Mouse (Mus musculus): ENCODE data around the gene Atp10b.

Gene Atp10b

GRCm38 (mm10) chr11:43200089-43200488 is 50.4 kb downstream of the Atp10b start:
- DNase-seq = no peak

- no peak for DNase-seq
These were observed 53.9 kb downstream of the Atp10b start for GRCm38 (mm10) chr11:43203580-43203979.

GRCm38 (mm10) chr11:43213134-43213533 is 63.5 kb downstream of the Atp10b start:
- no peak for DNase-seq

GRCm38 (mm10) chr11:43213740-43214139 is 64.1 kb downstream of the Atp10b start:
- no peak for DNase-seq

- DNase-seq = no peak
These were observed 67.3 kb downstream of the Atp10b start for GRCm38 (mm10) chr11:43217021-43217420.

- DNase-seq = no peak
These were observed 80.6 kb downstream of the Atp10b start for GRCm38 (mm10) chr11:43230231-43230630.

GRCm38 (mm10) chr11:43232073-43232472 is 82.4 kb downstream of the Atp10b start:
- no peak for DNase-seq

GRCm38 (mm10) chr11:43236360-43237039 is 86.8 kb downstream of the Atp10b start:
- no peak for DNase-seq

- DNase-seq = no peak
These were observed 90.1 kb downstream of the Atp10b start for GRCm38 (mm10) chr11:43239804-43240203.

- DNase-seq = no peak
These were observed 103.4 kb downstream of the Atp10b start for GRCm38 (mm10) chr11:43253034-43253433.

GRCm38 (mm10) chr11:43255262-43255661 is 105.6 kb downstream of the Atp10b start:
- no peak for DNase-seq

GRCm38 (mm10) chr11:43257291-43257690 is 107.6 kb downstream of the Atp10b start:
- no peak for DNase-seq

- no peak for DNase-seq
These were observed 108.1 kb downstream of the Atp10b start for GRCm38 (mm10) chr11:43257781-43258180.

- no peak for DNase-seq
These were observed 114.0 kb downstream of the Atp10b start for GRCm38 (mm10) chr11:43263548-43264218.

GRCm38 (mm10) chr11:43267505-43267904 is 117.8 kb downstream of the Atp10b start:
- no peak for DNase-seq

GRCm38 (mm10) chr11:43269503-43270255 is 120.0 kb downstream of the Atp10b start:
- DNase-seq = no peak

GRCm38 (mm10) chr11:43270256-43270806 is 120.7 kb downstream of the Atp10b start:
- DNase-seq = no peak

- no peak for DNase-seq
These were observed 124.2 kb downstream of the Atp10b start for GRCm38 (mm10) chr11:43273896-43274295.

- no peak for DNase-seq
These were observed 147.9 kb downstream of the Atp10b start for GRCm38 (mm10) chr11:43297584-43297983.

- DNase-seq = no peak
These were observed 161.3 kb downstream of the Atp10b start for GRCm38 (mm10) chr11:43311000-43311399.

Data from thymus, postnatal 25 days (tissue).